ENCODE assay signal across 15 mouse cellular contexts in the genomic region with DNA sequence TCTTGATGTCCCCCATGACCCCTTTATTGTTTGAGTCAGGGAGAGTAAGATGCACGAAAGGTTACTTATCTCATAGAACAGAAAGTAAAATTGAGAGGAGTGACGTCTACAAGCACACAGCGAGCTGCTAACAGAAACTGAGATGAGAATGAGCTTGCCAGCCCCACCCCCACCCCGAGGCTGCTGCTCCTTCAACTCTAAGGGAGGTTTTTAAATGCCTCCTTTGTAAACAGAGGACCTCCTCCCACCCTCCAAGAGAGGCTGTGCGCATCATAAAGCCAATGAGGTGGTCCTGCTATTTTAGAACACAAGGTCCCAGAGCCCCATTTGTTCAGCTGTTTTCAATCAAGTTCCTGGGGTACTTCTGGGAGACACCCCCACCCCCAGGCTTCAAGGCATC. TPM values are rescaled to one million over a fixed set of nuclear protein-coding genes. Genes with fewer than 3 reads are reported as not detected.
A peak's percentile ranks its signal among the peaks of the same experiment; 100 is the strongest.
DNase-seq lines count a peak whose midpoint lies in the region; ATAC-seq lines count a peak whose summit lies in the region.
"Had no signal": no experiment of that assay in that cellular context is flagged by ENCODE, and none has a peak within 500 bp of the region (broad histone marks: within the 10 kb centered on the region; RNA-seq: fewer than 3 reads in every experiment).

No protein-coding gene starts in this region.

- WGBS in kidney, embryonic 16.5 days = 13% methylated on average over 5 of the region's 5 CpGs
- 18% methylated on average over 5 of the region's 5 CpGs for WGBS in stomach, embryonic 16.5 days

- H3K36me3 ChIP-seq in kidney, embryonic 16.5 days (ENCODE audit: insufficient read depth, low read length) = no peaks in the 10 kb centered on the region
- H3K36me3 ChIP-seq in stomach, embryonic 16.5 days (ENCODE audit: control insufficient read depth, insufficient read depth, low read length) = no peaks in the 10 kb centered on the region
- H3K36me3 ChIP-seq: liver, embryonic 13.5 days had no signal

- H3K9ac ChIP-seq in kidney, embryonic 16.5 days (replicated peaks; ENCODE audit: low read length) = no peak overlapping the region; the same call in 1 of the 2 replicates
- no peak overlapping the region; the same call in 1 of the 2 replicates for H3K9ac ChIP-seq in stomach, embryonic 16.5 days (ENCODE audit: low read length)
- H3K9ac ChIP-seq: liver, embryonic 13.5 days had no signal

- no peak for DNase-seq in kidney, adult 8-10 months
- DNase-seq in gastrocnemius, postnatal 14 days = no peak
- no peak for DNase-seq in right cerebral cortex, adult 18-20 months
- DNase-seq: adrenal gland, postnatal 14 days; cerebellum, adult 11-12 months; gastrocnemius, postnatal 10 days; heart, postnatal 4 days; liver, embryonic 13.5 days; thymus, adult 18-20 months had no signal

- H3K27me3 ChIP-seq in kidney, embryonic 16.5 days (ENCODE audit: insufficient read depth, low read length) = no peaks in the 10 kb centered on the region
- H3K27me3 ChIP-seq in stomach, embryonic 16.5 days (ENCODE audit: control insufficient read depth, insufficient read depth, low read length) = no peaks in the 10 kb centered on the region

- intact Hi-C loops in gastrocnemius, postnatal 14 days (cut with DNase I; ENCODE audit: low total_unique reads) = no loop called here

- ATAC-seq in kidney, embryonic 16.5 days (ENCODE audit: low FRiP score, low TSS enrichment) = no peak
- ATAC-seq in activated CD4-positive, CD25-positive, alpha-beta regulatory T cell, adult 4 months = peak; percentile 96
- peak; percentile 94 for ATAC-seq in inflammation-experienced regulatory T-cells, adult 6 months
- no peak for ATAC-seq in stomach, embryonic 16.5 days (ENCODE audit: insufficient read depth, low FRiP score)

- no peak overlapping the region for H3K4me3 ChIP-seq in kidney, embryonic 16.5 days (ENCODE audit: low read length)
- no peak overlapping the region for H3K4me3 ChIP-seq in stomach, embryonic 16.5 days (replicated peaks; ENCODE audit: low read length)
- H3K4me3 ChIP-seq: layer of hippocampus, adult 2 months; liver, embryonic 13.5 days; megakaryocyte, embryonic 14.5 days had no signal

- H3K4me2 ChIP-seq in kidney, embryonic 16.5 days (replicated peaks; ENCODE audit: low read depth, low read length) = peak overlapping the region; percentile 10; the same call in 1 of the 2 replicates
- 0 out of 2 replicates have a peak overlapping the region, but pooled peaks have one; percentile 4 for H3K4me2 ChIP-seq in stomach, embryonic 16.5 days (ENCODE audit: low read depth, low read length)
- H3K4me2 ChIP-seq: liver, embryonic 13.5 days had no signal

- no peak overlapping the region for H3K27ac ChIP-seq in kidney, embryonic 16.5 days (ENCODE audit: low read length)
- no peak overlapping the region for H3K27ac ChIP-seq in stomach, embryonic 16.5 days (ENCODE audit: low read length)
- H3K27ac ChIP-seq: layer of hippocampus, adult 2 months; liver, embryonic 13.5 days had no signal

- H3K9me3 ChIP-seq in kidney, embryonic 16.5 days (ENCODE audit: low read length) = no peaks in the 10 kb centered on the region
- no peaks in the 10 kb centered on the region for H3K9me3 ChIP-seq in stomach, embryonic 16.5 days (replicated peaks; ENCODE audit: control insufficient read depth, low read length)
- H3K9me3 ChIP-seq: liver, embryonic 13.5 days; megakaryocyte, embryonic 14.5 days had no signal

- H3K4me1 ChIP-seq in kidney, embryonic 16.5 days (ENCODE audit: insufficient read depth, low read length) = peaks cover 22% of the 10 kb centered on the region
- peaks cover 28% of the 10 kb centered on the region for H3K4me1 ChIP-seq in stomach, embryonic 16.5 days (ENCODE audit: control insufficient read depth, insufficient read depth, low read length)

RNA-seq across cellular contexts. Expression of gene Cdc42ep4, which starts 11.8 kb away (rescaled TPM):
- 73.9 and 74.5 TPM in 2 replicates for polyA plus RNA-seq in kidney, embryonic 16.5 days (2015; fragmentation: Nextera tagmentation; extraction: Ambion mirVana)
- polyA plus RNA-seq in activated CD4-positive, CD25-positive, alpha-beta regulatory T cell, adult 4 months (2017; shearing (Covaris generic)) = 1 to 10 TPM; 2.4 to 2.5 TPM
- polyA plus RNA-seq in inflammation-experienced regulatory T-cells, adult 6 months (2017; shearing (Covaris generic)) = 1 to 10 TPM; 1.2 to 2.9 (median 1.5) TPM
- polyA plus RNA-seq in stomach, embryonic 16.5 days (2015; fragmentation: Nextera tagmentation; extraction: Ambion mirVana) = 59.7 and 62.0 TPM in 2 replicates
- total RNA-seq in gastrocnemius, postnatal 14 days (2021) = 10 to 100 TPM; 15.7 to 16.2 TPM

RNA-seq across cellular contexts. Expression of gene Cpsf4l, which starts 53.6 kb away (rescaled TPM):
- polyA plus RNA-seq in kidney, embryonic 16.5 days (2015; fragmentation: Nextera tagmentation; extraction: Ambion mirVana) = 1.3 and 1.4 TPM in 2 replicates
- polyA plus RNA-seq in activated CD4-positive, CD25-positive, alpha-beta regulatory T cell, adult 4 months (2017; shearing (Covaris generic)) = under 1 TPM in 1 of 2 experiments, not detected in 1; 0.45 TPM
- not detected for polyA plus RNA-seq in inflammation-experienced regulatory T-cells, adult 6 months (2017; shearing (Covaris generic))
- polyA plus RNA-seq in stomach, embryonic 16.5 days (2015; fragmentation: Nextera tagmentation; extraction: Ambion mirVana) = 0.18 and 0.41 TPM in 2 replicates
- total RNA-seq in gastrocnemius, postnatal 14 days (2021) = not detected
- total RNA-seq: gastrocnemius, postnatal 10 days; heart, postnatal 4 days; layer of hippocampus, adult 2 months had no signal
- polyA plus RNA-seq: liver, embryonic 13.5 days had no signal

Comparison
In these comparisons a context has a peak if more than half of its experiments do, and no peak if none do; other contexts are left out.
1. ATAC-seq: peak in activated CD4-positive, CD25-positive, alpha-beta regulatory T cell, adult 4 months (single experiment) and inflammation-experienced regulatory T-cells, adult 6 months (single experiment); none in kidney, embryonic 16.5 days (single experiment) and stomach, embryonic 16.5 days (single experiment).
2. RNA of gene Cdc42ep4, which starts 11.8 kb away (polyA plus RNA-seq): 73.9 to 74.5 TPM in kidney, embryonic 16.5 days and 59.7 to 62.0 TPM in stomach, embryonic 16.5 days; 2.4 to 2.5 TPM in activated CD4-positive, CD25-positive, alpha-beta regulatory T cell, adult 4 months and 1.2 to 2.9 TPM in inflammation-experienced regulatory T-cells, adult 6 months; every median in the first group is over 10 times any median in the second.